ENCODE assay signal across 9 mouse cellular contexts in the genomic region with DNA sequence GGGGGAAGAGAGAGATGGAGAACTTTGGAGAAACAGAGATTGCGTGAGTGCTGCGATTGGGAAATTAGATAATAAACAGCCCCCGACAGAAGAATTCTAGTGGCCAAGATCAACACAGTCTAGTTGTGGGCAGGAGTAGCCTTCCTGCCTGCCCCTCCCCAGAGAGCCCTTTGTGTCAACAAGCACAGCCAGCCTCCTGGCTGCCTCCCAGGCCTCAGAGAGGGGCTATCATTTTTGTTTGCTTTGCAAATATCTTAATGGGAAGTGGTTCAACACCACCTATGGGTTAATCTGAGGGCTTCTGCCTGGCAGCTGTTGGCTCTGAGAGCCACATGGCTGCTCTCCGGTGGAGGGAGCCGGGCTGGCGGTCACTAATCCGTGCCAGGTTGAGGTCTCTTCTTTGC.
DNase-seq lines count a peak whose midpoint lies in the region; ATAC-seq and TF ChIP-seq lines count a peak whose summit lies in the region.
"Had no signal": no experiment of that assay in that cellular context is flagged by ENCODE, and none has a peak within 500 bp of the region (broad histone marks: within the 10 kb centered on the region; RNA-seq: fewer than 3 reads in every experiment).

No protein-coding gene starts in this region.

- H3K4me3 ChIP-seq in E14TG2a.4 (replicated peaks; ENCODE audit: low read length) = peak overlapping the region; percentile 45
- H3K4me3 ChIP-seq in heart, embryonic 10.5 days = peak overlapping the region; percentile 40
- no peak overlapping the region for H3K4me3 ChIP-seq in kidney, embryonic 14.5 days (ENCODE audit: low read length)
- H3K4me3 ChIP-seq in thymus, adult 2 months (ENCODE audit: control insufficient read depth, insufficient read depth, low read length) = no peak overlapping the region
- H3K4me3 ChIP-seq: megakaryocyte, embryonic 14.5 days had no signal

- H3K27me3 ChIP-seq in E14TG2a.4 (ENCODE audit: insufficient read depth, low read length) = peaks cover 6% of the 10 kb centered on the region; the same call in 1 of the 2 replicates
- 0 out of 2 replicates have a peak, but pooled peaks cover 3% of the 10 kb centered on the region for H3K27me3 ChIP-seq in heart, embryonic 10.5 days (ENCODE audit: insufficient read depth, poor library complexity, severe bottlenecking)
- no peaks in the 10 kb centered on the region for H3K27me3 ChIP-seq in kidney, embryonic 14.5 days (ENCODE audit: control insufficient read depth, insufficient read depth, low read length)
- H3K27me3 ChIP-seq in thymus, adult 2 months (ENCODE audit: control insufficient read depth, insufficient read depth, low read length) = no peaks in the 10 kb centered on the region

- H3K9ac ChIP-seq in kidney, embryonic 14.5 days (ENCODE audit: low read depth, low read length) = no peak overlapping the region

- no peaks in the 10 kb centered on the region for H3K36me3 ChIP-seq in E14TG2a.4 (ENCODE audit: insufficient read depth, low read length)
- H3K36me3 ChIP-seq in heart, embryonic 10.5 days = no peaks in the 10 kb centered on the region
- no peaks in the 10 kb centered on the region for H3K36me3 ChIP-seq in kidney, embryonic 14.5 days (ENCODE audit: control insufficient read depth, insufficient read depth, low read length)
- H3K36me3 ChIP-seq in thymus, adult 2 months (ENCODE audit: control insufficient read depth, insufficient read depth, low read length) = no peaks in the 10 kb centered on the region

- peak; percentile 39 for DNase-seq in adrenal gland, postnatal 10 days
- no peak for DNase-seq in heart, embryonic 10.5 days (ENCODE audit: low spot score)
- peak; percentile 70 for DNase-seq in lung, postnatal 14 days
- DNase-seq in T-cell, adult 2 months (ENCODE audit: low spot score) = no peak
- DNase-seq in right cerebral cortex, adult 2 months (ENCODE audit: low spot score in 2 of 2) = no peak
- no peak for DNase-seq in thymus, adult 2 months

- peak overlapping the region; percentile 72 for H3K27ac ChIP-seq in heart, embryonic 10.5 days
- no peak overlapping the region for H3K27ac ChIP-seq in kidney, embryonic 14.5 days (ENCODE audit: low read depth, low read length)
- no peak overlapping the region for H3K27ac ChIP-seq in thymus, adult 2 months (ENCODE audit: control insufficient read depth, insufficient read depth, low read length)

- TF ChIP-seq POLR2A in thymus, adult 2 months (IDR thresholded peaks at IDR 0.05; ENCODE audit: control insufficient read depth, extremely low read depth, insufficient read depth, low read length, poor library complexity) = no peak

- ATAC-seq in kidney, embryonic 14.5 days (ENCODE audit: low FRiP score, low TSS enrichment) = peak; percentile 63

- no peak overlapping the region; the same call in 1 of the 2 replicates for H3K4me2 ChIP-seq in kidney, embryonic 14.5 days (replicated peaks; ENCODE audit: low read depth, low read length)

- no peak for TF ChIP-seq CTCF in E14TG2a.4 (conservative IDR thresholded peaks at IDR 0.05; ENCODE audit: low read length)
- no peak for TF ChIP-seq CTCF in thymus, adult 2 months (IDR thresholded peaks at IDR 0.05; ENCODE audit: borderline replicate concordance, control insufficient read depth, extremely low read depth, insufficient read depth, low read length, poor library complexity)

- H3K4me1 ChIP-seq in E14TG2a.4 (replicated peaks; ENCODE audit: low read depth, low read length) = peaks cover 46% of the 10 kb centered on the region
- peaks cover 36% of the 10 kb centered on the region for H3K4me1 ChIP-seq in heart, embryonic 10.5 days
- H3K4me1 ChIP-seq in kidney, embryonic 14.5 days (ENCODE audit: control insufficient read depth, insufficient read depth, low read length) = peaks cover 19% of the 10 kb centered on the region
- H3K4me1 ChIP-seq in thymus, adult 2 months (replicated peaks; ENCODE audit: control insufficient read depth, insufficient read depth, low read length) = no peaks in the 10 kb centered on the region
- H3K4me1 ChIP-seq: megakaryocyte, embryonic 14.5 days had no signal

- no peaks in the 10 kb centered on the region for H3K9me3 ChIP-seq in E14TG2a.4 (ENCODE audit: low read length)
- H3K9me3 ChIP-seq in heart, embryonic 10.5 days = no peaks in the 10 kb centered on the region
- H3K9me3 ChIP-seq in kidney, embryonic 14.5 days (ENCODE audit: control insufficient read depth, low read length) = no peaks in the 10 kb centered on the region
- H3K9me3 ChIP-seq: megakaryocyte, embryonic 14.5 days had no signal

- 8% methylated on average over 7 of the region's 7 CpGs for WGBS in heart, embryonic 10.5 days
- WGBS in kidney, embryonic 14.5 days = 11% methylated on average over 7 of the region's 7 CpGs
- 27% methylated on average over 7 of the region's 7 CpGs for WGBS in thymus, adult 2 months

Comparison
In these comparisons a context has a peak if more than half of its experiments do, and no peak if none do; other contexts are left out.
1. H3K4me3 ChIP-seq: peak in E14TG2a.4 (single experiment) and heart, embryonic 10.5 days (single experiment); none in kidney, embryonic 14.5 days (single experiment) and thymus, adult 2 months (single experiment).
2. DNase-seq: peak in adrenal gland, postnatal 10 days (single experiment) and lung, postnatal 14 days (single experiment); none in heart, embryonic 10.5 days (single experiment), T-cell, adult 2 months (single experiment), right cerebral cortex, adult 2 months (0 of 2) and thymus, adult 2 months (single experiment).